Mouse (Mus musculus): ENCODE results near the gene Fam13c. TPM values are rescaled to one million over a fixed set of nuclear protein-coding genes. Genes with fewer than 3 reads are reported as not detected.

Gene Fam13c
- total RNA-seq, 1 experiment, result 4.0 TPM

- no peak overlapping the region for H3K9ac ChIP-seq (ENCODE audit: insufficient read depth, low read depth, low read length, poor library complexity, severe bottlenecking)
- in situ Hi-C loops (cut with MboI; ENCODE audit: low sequenced_read_pairs in 2 of 2, unreplicated experiment in 2 of 2), result no loop called here
- no peaks in the 10 kb centered on the region for H3K4me1 ChIP-seq (ENCODE audit: control insufficient read depth in 2 of 2, insufficient read depth in 2 of 2, low read length in 2 of 2, poor library complexity in 1 of 2)
Observed at GRCm38 (mm10) chr10:70495106-70496104, 55.1 kb downstream of the Fam13c start.

GRCm38 (mm10) chr10:70496938-70497337 lies 56.7 kb downstream of the Fam13c start:
- no peak overlapping the region for H3K9ac ChIP-seq (ENCODE audit: insufficient read depth, low read depth, low read length, poor library complexity, severe bottlenecking)
- H3K4me3 ChIP-seq (ENCODE audit: insufficient read depth in 1 of 2, low read depth in 1 of 2, low read length in 2 of 2, poor library complexity in 1 of 2, severe bottlenecking in 1 of 2), result no peak overlapping the region
- H3K27ac ChIP-seq (ENCODE audit: insufficient read depth, low read depth, low read length, poor library complexity, severe bottlenecking), result no peak overlapping the region
- H3K36me3 ChIP-seq (ENCODE audit: control insufficient read depth, insufficient read depth, low read length, poor library complexity, severe bottlenecking), result no peaks in the 10 kb centered on the region
- TF ChIP-seq ZC3H11A (IDR thresholded peaks at IDR 0.05; ENCODE audit: borderline replicate concordance, low read depth, low read length), result no peak
- DNase-seq (ENCODE audit: low read depth, low spot score), result no peak
- no peaks in the 10 kb centered on the region for H3K4me1 ChIP-seq (ENCODE audit: control insufficient read depth in 2 of 2, insufficient read depth in 2 of 2, low read length in 2 of 2, poor library complexity in 1 of 2)
- no peaks in the 10 kb centered on the region for H3K9me3 ChIP-seq (ENCODE audit: control insufficient read depth, insufficient read depth, low read depth, low read length)
- in situ Hi-C loops (cut with MboI; ENCODE audit: low sequenced_read_pairs in 2 of 2, unreplicated experiment in 2 of 2), result no loop called here

More at GRCm38 (mm10) chr10:70495106-70496104, 55.1 kb downstream of the Fam13c start:
- TF ChIP-seq MAFK (IDR thresholded peaks at IDR 0.05; ENCODE audit: insufficient read depth, low read depth, low read length) (no peak), ZC3H11A (IDR thresholded peaks at IDR 0.05; ENCODE audit: borderline replicate concordance, low read depth, low read length) (no peak), CHD2 (IDR thresholded peaks at IDR 0.05; ENCODE audit: low read depth, low read length) (no peak), ZNF384 (IDR thresholded peaks at IDR 0.05; ENCODE audit: low read depth, low read length) (no peak), HCFC1 (IDR thresholded peaks at IDR 0.05; ENCODE audit: borderline replicate concordance, insufficient read depth, low read length) (no peak)
- Histone ChIP-seq H3K9me3 (ENCODE audit: control insufficient read depth, insufficient read depth, low read depth, low read length) (no peaks in the 10 kb centered on the region), H3K4me3 (ENCODE audit: insufficient read depth in 1 of 2, low read depth in 1 of 2, low read length in 2 of 2, poor library complexity in 1 of 2, severe bottlenecking in 1 of 2) (no peak overlapping the region), H3K36me3 (ENCODE audit: control insufficient read depth, insufficient read depth, low read length, poor library complexity, severe bottlenecking) (no peaks in the 10 kb centered on the region), H3K27ac (ENCODE audit: insufficient read depth, low read depth, low read length, poor library complexity, severe bottlenecking) (no peak overlapping the region)
- no peak for DNase-seq (ENCODE audit: low read depth, low spot score)

GRCm38 (mm10) chr10:70498328-70498727 lies 58.0 kb downstream of the Fam13c start:
- TF ChIP-seq ZNF384 (IDR thresholded peaks at IDR 0.05; ENCODE audit: low read depth, low read length) (no peak), MAFK (IDR thresholded peaks at IDR 0.05; ENCODE audit: insufficient read depth, low read depth, low read length) (no peak), HCFC1 (IDR thresholded peaks at IDR 0.05; ENCODE audit: borderline replicate concordance, insufficient read depth, low read length) (no peak), CHD2 (IDR thresholded peaks at IDR 0.05; ENCODE audit: low read depth, low read length) (no peak), ZC3H11A (IDR thresholded peaks at IDR 0.05; ENCODE audit: borderline replicate concordance, low read depth, low read length) (no peak)
- in situ Hi-C loops (cut with MboI; ENCODE audit: low sequenced_read_pairs in 2 of 2, unreplicated experiment in 2 of 2), result no loop called here

DNA sequence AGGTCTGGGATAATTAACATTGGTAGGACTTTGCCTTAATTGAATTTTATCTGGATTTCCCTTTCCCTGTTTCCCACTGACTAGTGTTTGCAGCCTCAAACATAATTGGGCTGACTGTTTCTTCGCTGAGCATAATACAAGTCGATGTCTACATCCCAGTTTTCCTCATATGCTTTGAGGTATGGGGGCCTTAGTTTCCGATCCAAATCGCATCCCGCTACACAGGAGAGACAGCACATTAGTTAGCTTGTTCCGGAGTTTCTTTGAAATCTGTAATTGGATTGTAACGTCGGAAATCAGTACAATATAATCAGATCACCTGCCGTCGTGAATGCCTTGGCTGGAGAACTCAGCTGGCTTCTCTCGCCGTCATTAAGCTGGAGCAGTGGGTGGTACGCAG lies 59.0 kb downstream of the Fam13c start:
- TF ChIP-seq HCFC1 (IDR thresholded peaks at IDR 0.05; ENCODE audit: borderline replicate concordance, insufficient read depth, low read length) (no peak), CHD2 (IDR thresholded peaks at IDR 0.05; ENCODE audit: low read depth, low read length) (no peak)
- Histone ChIP-seq H3K4me3 (ENCODE audit: insufficient read depth in 1 of 2, low read depth in 1 of 2, low read length in 2 of 2, poor library complexity in 1 of 2, severe bottlenecking in 1 of 2) (no peak overlapping the region), H3K4me1 (ENCODE audit: control insufficient read depth in 2 of 2, insufficient read depth in 2 of 2, low read length in 2 of 2, poor library complexity in 1 of 2) (no peaks in the 10 kb centered on the region), H3K9me3 (ENCODE audit: control insufficient read depth, insufficient read depth, low read depth, low read length) (no peaks in the 10 kb centered on the region), H3K27ac (ENCODE audit: insufficient read depth, low read depth, low read length, poor library complexity, severe bottlenecking) (no peak overlapping the region), H3K36me3 (ENCODE audit: control insufficient read depth, insufficient read depth, low read length, poor library complexity, severe bottlenecking) (no peaks in the 10 kb centered on the region), H3K9ac (ENCODE audit: insufficient read depth, low read depth, low read length, poor library complexity, severe bottlenecking) (no peak overlapping the region)
- in situ Hi-C loops (cut with MboI; ENCODE audit: low sequenced_read_pairs in 2 of 2, unreplicated experiment in 2 of 2), result no loop called here
- DNase-seq (ENCODE audit: low read depth, low spot score), result no peak

More at GRCm38 (mm10) chr10:70498328-70498727, 58.0 kb downstream of the Fam13c start:
- DNase-seq (ENCODE audit: low read depth, low spot score), result no peak
- Histone ChIP-seq H3K9me3 (ENCODE audit: control insufficient read depth, insufficient read depth, low read depth, low read length) (no peaks in the 10 kb centered on the region), H3K4me1 (ENCODE audit: control insufficient read depth in 2 of 2, insufficient read depth in 2 of 2, low read length in 2 of 2, poor library complexity in 1 of 2) (no peaks in the 10 kb centered on the region), H3K36me3 (ENCODE audit: control insufficient read depth, insufficient read depth, low read length, poor library complexity, severe bottlenecking) (no peaks in the 10 kb centered on the region), H3K9ac (ENCODE audit: insufficient read depth, low read depth, low read length, poor library complexity, severe bottlenecking) (no peak overlapping the region), H3K27ac (ENCODE audit: insufficient read depth, low read depth, low read length, poor library complexity, severe bottlenecking) (no peak overlapping the region), H3K4me3 (ENCODE audit: insufficient read depth in 1 of 2, low read depth in 1 of 2, low read length in 2 of 2, poor library complexity in 1 of 2, severe bottlenecking in 1 of 2) (no peak overlapping the region)

Data from ES-E14 (cell line).